Mouse (Mus musculus): ENCODE results near the gene Socs1.
"Not testable (repeated sequence)": the region's sequence is repeated elsewhere in the genome, so short reads cannot be mapped to it uniquely, and the experiment has no call there.

Socs1 gene

GRCm38 (mm10) chr16:10785371-10786231, at the start of gene Socs1:
Gene Socs1 (minus strand): TSS chr16:10785536.
- DNase-seq (ENCODE audit: low spot score in 2 of 2) = peak; percentile 90 to 92

- no peak for DNase-seq (ENCODE audit: low spot score in 2 of 2)
Observed at GRCm38 (mm10) chr16:10834542-10834910, 49.2 kb upstream of the Socs1 start.

GRCm38 (mm10) chr16:10828461-10828805, 43.1 kb upstream of the Socs1 start:
- DNase-seq (ENCODE audit: low spot score in 2 of 2) = no peak

- no peak for DNase-seq (ENCODE audit: low spot score in 2 of 2)
Observed at GRCm38 (mm10) chr16:10827766-10828460, 42.6 kb upstream of the Socs1 start.

- no peak for DNase-seq (ENCODE audit: low spot score in 2 of 2)
Observed at GRCm38 (mm10) chr16:10827269-10827668, 41.9 kb upstream of the Socs1 start.

GRCm38 (mm10) chr16:10825840-10826239, 40.5 kb upstream of the Socs1 start:
- no peak for DNase-seq (ENCODE audit: low spot score in 2 of 2)

- DNase-seq (ENCODE audit: low spot score in 2 of 2) = no peak
Observed at GRCm38 (mm10) chr16:10824536-10824935, 39.2 kb upstream of the Socs1 start.

- no peak for DNase-seq (ENCODE audit: low spot score in 2 of 2)
Observed at GRCm38 (mm10) chr16:10821387-10821786, 36.1 kb upstream of the Socs1 start.

GRCm38 (mm10) chr16:10819966-10820365, 34.6 kb upstream of the Socs1 start:
- DNase-seq (ENCODE audit: low spot score in 2 of 2) = no peak

GRCm38 (mm10) chr16:10818579-10819135, 33.3 kb upstream of the Socs1 start:
- no peak for DNase-seq (ENCODE audit: low spot score in 2 of 2)

- no peak for DNase-seq (ENCODE audit: low spot score in 2 of 2)
Observed at GRCm38 (mm10) chr16:10814864-10815263, 29.5 kb upstream of the Socs1 start.

GRCm38 (mm10) chr16:10813726-10814125, 28.4 kb upstream of the Socs1 start:
- no peak for DNase-seq (ENCODE audit: low spot score in 2 of 2)

GRCm38 (mm10) chr16:10812865-10813371, 27.6 kb upstream of the Socs1 start, which contains the start of gene Gm11172:
Gene Gm11172 (plus strand): TSS chr16:10812915.
- DNase-seq (ENCODE audit: low spot score in 2 of 2) = no peak

GRCm38 (mm10) chr16:10810376-10810775, 25.0 kb upstream of the Socs1 start:
- no peak for DNase-seq (ENCODE audit: low spot score in 2 of 2)

GRCm38 (mm10) chr16:10805789-10806527, 20.6 kb upstream of the Socs1 start, which contains the start of gene Prm1:
Gene Prm1 (minus strand): TSS chr16:10805839.
- no peak for DNase-seq (ENCODE audit: low spot score in 2 of 2)

GRCm38 (mm10) chr16:10802420-10802819, 17.1 kb upstream of the Socs1 start:
- not testable (repeated sequence) for DNase-seq (ENCODE audit: low spot score in 2 of 2)

GRCm38 (mm10) chr16:10796034-10796433, 10.7 kb upstream of the Socs1 start, which contains the start of gene Prm2:
Gene Prm2 (minus strand): TSS chr16:10796134.
- DNase-seq (ENCODE audit: low spot score in 2 of 2) = no peak

GRCm38 (mm10) chr16:10790702-10791101, 5.4 kb upstream of the Socs1 start, which contains the start of gene Prm3:
Gene Prm3 (minus strand): TSS chr16:10790914.
- DNase-seq (ENCODE audit: low spot score in 2 of 2) = no peak

- no peak for DNase-seq (ENCODE audit: low spot score in 2 of 2)
Observed at GRCm38 (mm10) chr16:10788866-10789265, 3.5 kb upstream of the Socs1 start.

- DNase-seq (ENCODE audit: low spot score in 2 of 2) = no peak
Observed at GRCm38 (mm10) chr16:10788271-10788670, 2.9 kb upstream of the Socs1 start, which contains the start of gene Tnp2. Gene Tnp2 (minus strand): TSS chr16:10788660.

- DNase-seq (ENCODE audit: low spot score in 2 of 2) = no peak
Observed at GRCm38 (mm10) chr16:10787548-10788058, 2.3 kb upstream of the Socs1 start.
